In the genomic region with DNA sequence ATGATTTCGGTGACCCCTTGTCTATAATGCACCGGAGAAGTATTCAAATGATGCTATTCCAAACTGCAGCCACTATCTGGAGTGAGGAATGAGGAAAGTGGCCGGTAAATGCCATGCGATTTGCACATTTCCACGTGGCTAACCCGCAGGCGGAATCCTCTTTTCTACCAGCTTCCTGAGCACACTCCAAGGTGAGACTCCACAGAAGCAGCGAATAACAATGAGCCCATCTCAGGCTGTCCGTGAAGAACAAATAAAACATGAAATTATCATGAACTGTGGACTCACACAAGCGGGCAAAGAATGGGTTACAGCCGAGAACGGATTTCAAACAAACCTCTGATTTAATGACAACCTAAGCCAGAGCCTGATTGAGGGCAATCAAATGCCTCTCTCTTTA, we compare ENCODE assay signal across 16 mouse cellular contexts.
A peak's percentile ranks its signal among the peaks of the same experiment; 100 is the strongest.
DNase-seq lines count a peak whose midpoint lies in the region; ATAC-seq and TF ChIP-seq lines count a peak whose summit lies in the region.
"Had no signal": no experiment of that assay in that cellular context is flagged by ENCODE, and none has a peak within 500 bp of the region (broad histone marks: within the 10 kb centered on the region; RNA-seq: fewer than 3 reads in every experiment).

No protein-coding gene starts in this region.

- H3K36me3 ChIP-seq in forebrain, postnatal 0 days (ENCODE audit: insufficient read depth) = no peaks in the 10 kb centered on the region
- H3K36me3 ChIP-seq in midbrain, postnatal 0 days (ENCODE audit: insufficient read depth, low read length) = no peaks in the 10 kb centered on the region
- H3K36me3 ChIP-seq in heart, embryonic 12.5 days = no peaks in the 10 kb centered on the region

- ATAC-seq in forebrain, postnatal 0 days = peak; percentile 19; the same call in 1 of the 2 replicates
- ATAC-seq in midbrain, postnatal 0 days (ENCODE audit: low FRiP score) = 0 out of 2 replicates have a peak, but pooled peaks have one; percentile 2
- no peak for ATAC-seq in heart, embryonic 12.5 days (ENCODE audit: insufficient number of reproducible peaks, low FRiP score)
- ATAC-seq: inflammation-experienced regulatory T-cells, adult 6 months had no signal

- H3K9me3 ChIP-seq in forebrain, postnatal 0 days (ENCODE audit: low read length) = no peaks in the 10 kb centered on the region
- no peaks in the 10 kb centered on the region for H3K9me3 ChIP-seq in midbrain, postnatal 0 days (ENCODE audit: low read length)
- peaks cover 9% of the 10 kb centered on the region; the same call in 1 of the 2 replicates for H3K9me3 ChIP-seq in heart, embryonic 12.5 days (replicated peaks)

- WGBS in forebrain, postnatal 0 days = 42% methylated on average over 12 of the region's 12 CpGs
- 50% methylated on average over 12 of the region's 12 CpGs for WGBS in midbrain, postnatal 0 days
- 83% methylated on average over 12 of the region's 12 CpGs for WGBS in heart, embryonic 12.5 days

- peak overlapping the region; percentile 41 for H3K9ac ChIP-seq in forebrain, postnatal 0 days
- peak overlapping the region; percentile 29; the same call in 1 of the 2 replicates for H3K9ac ChIP-seq in midbrain, postnatal 0 days (replicated peaks; ENCODE audit: low read length, poor library complexity, severe bottlenecking)
- H3K9ac ChIP-seq in heart, embryonic 12.5 days = no peak overlapping the region

- no peaks in the 10 kb centered on the region for H3K4me1 ChIP-seq in forebrain, postnatal 0 days (ENCODE audit: insufficient read depth)
- no peaks in the 10 kb centered on the region; the same call in 1 of the 2 replicates for H3K4me1 ChIP-seq in midbrain, postnatal 0 days (ENCODE audit: insufficient read depth, low read length)
- no peaks in the 10 kb centered on the region for H3K4me1 ChIP-seq in heart, embryonic 12.5 days (replicated peaks)

- H3K4me2 ChIP-seq in forebrain, postnatal 0 days (ENCODE audit: low read depth) = peak overlapping the region; percentile 50
- peak overlapping the region; percentile 45 for H3K4me2 ChIP-seq in midbrain, postnatal 0 days (ENCODE audit: low read depth, low read length, poor library complexity, severe bottlenecking)
- no peak overlapping the region for H3K4me2 ChIP-seq in heart, embryonic 12.5 days
- H3K4me2 ChIP-seq: liver, embryonic 11.5 days had no signal

- DNase-seq in layer of hippocampus, adult 2 months (ENCODE audit: low spot score in 2 of 2) = no peak
- DNase-seq in layer of hippocampus, adult 9-11 months = no peak
- DNase-seq in brain, adult 2 months (ENCODE audit: low read depth, low spot score) = peak; percentile 35
- no peak for DNase-seq in forebrain, postnatal 0 days
- DNase-seq in midbrain, postnatal 0 days (ENCODE audit: low spot score) = peak; percentile 12
- DNase-seq in kidney, adult 18-20 months = no peak
- DNase-seq: cerebellum, adult 2 months; embryo, embryonic 11 days; gastrocnemius, postnatal 10 days; kidney, postnatal 36 days; lung, postnatal 10 days; spleen, adult 18-20 months had no signal

- peak overlapping the region; percentile 56 for H3K4me3 ChIP-seq in layer of hippocampus, adult 2 months
- H3K4me3 ChIP-seq in forebrain, postnatal 0 days (ENCODE audit: low read depth, low read length) = peak overlapping the region; percentile 27
- H3K4me3 ChIP-seq in midbrain, postnatal 0 days (ENCODE audit: low read depth, low read length) = peak overlapping the region; percentile 24
- no peak overlapping the region for H3K4me3 ChIP-seq in heart, embryonic 12.5 days
- H3K4me3 ChIP-seq: erythroblast, embryonic 14.5 days had no signal

- peak overlapping the region; percentile 72 for H3K27ac ChIP-seq in layer of hippocampus, adult 2 months
- no peak overlapping the region for H3K27ac ChIP-seq in forebrain, postnatal 0 days (ENCODE audit: low read depth, low read length)
- H3K27ac ChIP-seq in midbrain, postnatal 0 days (ENCODE audit: low read depth, low read length) = peak overlapping the region; percentile 44; the same call in 1 of the 2 replicates
- H3K27ac ChIP-seq in heart, embryonic 12.5 days (ENCODE audit: poor library complexity, severe bottlenecking) = no peak overlapping the region

- H3K27me3 ChIP-seq in forebrain, postnatal 0 days (ENCODE audit: insufficient read depth, low read length) = no peaks in the 10 kb centered on the region
- H3K27me3 ChIP-seq in midbrain, postnatal 0 days (ENCODE audit: insufficient read depth, low read length) = no peaks in the 10 kb centered on the region
- H3K27me3 ChIP-seq in heart, embryonic 12.5 days (replicated peaks) = no peaks in the 10 kb centered on the region

- no peak for TF ChIP-seq CTCF in layer of hippocampus, adult 2 months (conservative IDR thresholded peaks at IDR 0.05)
- TF ChIP-seq CTCF in forebrain, postnatal 0 days (IDR thresholded peaks at IDR 0.05; ENCODE audit: low read depth) = no peak
- TF ChIP-seq CTCF in midbrain, postnatal 0 days (IDR thresholded peaks at IDR 0.05) = no peak

Comparison
In these comparisons a context has a peak if more than half of its experiments do, and no peak if none do; other contexts are left out.
1. DNase-seq: peak in brain, adult 2 months (single experiment) and midbrain, postnatal 0 days (single experiment); none in layer of hippocampus, adult 2 months (0 of 2), layer of hippocampus, adult 9-11 months (single experiment), forebrain, postnatal 0 days (single experiment) and kidney, adult 18-20 months (single experiment).
2. H3K27ac ChIP-seq: peak in layer of hippocampus, adult 2 months (single experiment) and midbrain, postnatal 0 days (single experiment); none in forebrain, postnatal 0 days (single experiment) and heart, embryonic 12.5 days (single experiment).